Mouse (Mus musculus): ENCODE results near the gene Nr1h4.

- TF ChIP-seq CTCF (IDR thresholded peaks at IDR 0.05; ENCODE audit: low read depth) (no peak), EP300 (optimal IDR thresholded peaks at IDR 0.05) (no peak)
These were observed 95.4 kb downstream of the Nr1h4 start for GRCm38 (mm10) chr10:89437996-89438395.

Data from stomach, postnatal 0 days (tissue).